ENCODE assay signal across 11 mouse cellular contexts in genomic region chr15:85564966-85565365, GRCm38 (mm10). TPM values are rescaled to one million over a fixed set of nuclear protein-coding genes. Genes with fewer than 3 reads are reported as not detected.
"Had no signal": no experiment of that assay in that cellular context is flagged by ENCODE, and none has a peak within 500 bp of the region (broad histone marks: within the 10 kb centered on the region; RNA-seq: fewer than 3 reads in every experiment).

No protein-coding gene starts in this region.

- H3K4me1 ChIP-seq: liver, embryonic 12.5 days had no signal

- DNase-seq: kidney, adult 18-20 months; lung, embryonic 14.5 days; lung, postnatal 10 days; lung, postnatal 4 days; thymus, postnatal 14 days had no signal

- H3K9me3 ChIP-seq: limb, embryonic 15.5 days; liver, embryonic 12.5 days; midbrain, embryonic 10.5 days; midbrain, embryonic 15.5 days had no signal

- H3K36me3 ChIP-seq: limb, embryonic 15.5 days; liver, embryonic 12.5 days; midbrain, embryonic 10.5 days; midbrain, embryonic 15.5 days had no signal

- H3K27ac ChIP-seq: limb, embryonic 15.5 days; liver, embryonic 12.5 days; midbrain, embryonic 15.5 days; stomach, postnatal 0 days had no signal

- H3K9ac ChIP-seq: limb, embryonic 15.5 days; liver, embryonic 12.5 days; lung, embryonic 14.5 days; midbrain, embryonic 15.5 days had no signal

- H3K27me3 ChIP-seq: limb, embryonic 15.5 days had no signal

- H3K4me3 ChIP-seq: limb, embryonic 15.5 days; liver, embryonic 12.5 days; midbrain, embryonic 10.5 days; midbrain, embryonic 15.5 days had no signal

- H3K4me2 ChIP-seq: limb, embryonic 15.5 days; liver, embryonic 12.5 days; lung, embryonic 14.5 days; midbrain, embryonic 15.5 days had no signal

- ATAC-seq: liver, embryonic 12.5 days; midbrain, embryonic 15.5 days had no signal

RNA-seq across cellular contexts. Expression of gene Wnt7b, which starts 17.3 kb away (rescaled TPM):
- total RNA-seq: megakaryocyte, adult 5-6 weeks had no signal
